Mouse (Mus musculus) layer of hippocampus, postnatal 36 days (tissue): Measurements from ENCODE around the gene Fam166a. TPM values are rescaled to one million over a fixed set of nuclear protein-coding genes. Genes with fewer than 3 reads are reported as not detected.

Source experiments
- total RNA-seq, 2 experiments: library from RNA; stranded (reverse); gene quantifications; 2 replicates each; pipeline ENCODE4 v1.2.3; 2021

The Fam166a gene
- total RNA-seq, 2 experiments from 2014 or later = not detected

Other genes starting within 250 kb of the Fam166a start
- gene Mrpl41, start 243.6 kb upstream of the Fam166a start, total RNA-seq = 10 to 100 TPM; 78.2 to 92.1 TPM
- 10 to 100 TPM; 23.3 to 33.3 TPM for gene Pnpla7, start 242.7 kb upstream of the Fam166a start, total RNA-seq
- 100 to 1,000 TPM; 948 to 958 TPM for gene Nsmf, start 164.4 kb upstream of the Fam166a start, total RNA-seq
- not detected for gene Entpd8, start 138.4 kb upstream of the Fam166a start, total RNA-seq
- not detected for gene Noxa1, start 123.6 kb upstream of the Fam166a start, total RNA-seq
- 10 to 100 TPM; 21.3 to 21.5 TPM for gene Nrarp, start 38.0 kb upstream of the Fam166a start, total RNA-seq
- 1 to 10 TPM; 1.3 to 1.8 TPM for gene Tor4a, start 21.9 kb upstream of the Fam166a start, total RNA-seq
- 10 to 100 TPM; 55.1 to 58.1 TPM for gene Nelfb, start 7.3 kb upstream of the Fam166a start, total RNA-seq
- not detected for gene Stpg3, start 4.1 kb upstream of the Fam166a start, total RNA-seq
- 100 to 1,000 TPM; 309 to 323 TPM for gene Tubb4b, start 6.0 kb downstream of the Fam166a start, total RNA-seq
- not detected for gene Slc34a3, start 15.6 kb downstream of the Fam166a start, total RNA-seq
- gene Rnf224, start 18.0 kb downstream of the Fam166a start, total RNA-seq = not detected
- 100 to 1,000 TPM; 223 to 232 TPM for gene Rnf208, start 23.5 kb downstream of the Fam166a start, total RNA-seq
- not detected for gene Cysrt1, start 23.7 kb downstream of the Fam166a start, total RNA-seq
- gene AL732309.1, start 28.1 kb downstream of the Fam166a start, total RNA-seq = 1 to 10 TPM; 2.2 to 4.4 TPM
- 10 to 100 TPM; 35.5 to 40.4 TPM for gene Tmem203, start 36.7 kb downstream of the Fam166a start, total RNA-seq
- 10 to 100 TPM; 19.4 to 23.1 TPM for gene Tprn, start 43.9 kb downstream of the Fam166a start, total RNA-seq
- 10 to 100 TPM; 65.0 to 69.4 TPM for gene Ssna1, start 53.7 kb downstream of the Fam166a start, total RNA-seq
- 10 to 100 TPM; 83.0 to 83.3 TPM for gene Anapc2, start 53.7 kb downstream of the Fam166a start, total RNA-seq
- gene Tmem210, start 69.4 kb downstream of the Fam166a start, total RNA-seq = not detected
- not detected for gene Lrrc26, start 71.2 kb downstream of the Fam166a start, total RNA-seq
- gene Grin1, start 100.4 kb downstream of the Fam166a start, total RNA-seq = 100 to 1,000 TPM; 420 to 431 TPM
- 10 to 100 TPM; 50.6 to 52.3 TPM for gene Man1b1, start 113.6 kb downstream of the Fam166a start, total RNA-seq
- gene Dpp7, start 137.6 kb downstream of the Fam166a start, total RNA-seq = 10 to 100 TPM; 26.1 to 38.4 TPM
- 10 to 100 TPM; 10.8 to 13.8 TPM for gene Uap1l1, start 146.9 kb downstream of the Fam166a start, total RNA-seq
- gene Sapcd2, start 153.6 kb downstream of the Fam166a start, total RNA-seq = 1 to 10 TPM; 3.7 to 4.6 TPM
- 10 to 100 TPM; 14.9 to 16.1 TPM for gene Entpd2, start 177.1 kb downstream of the Fam166a start, total RNA-seq
- gene Npdc1, start 180.6 kb downstream of the Fam166a start, total RNA-seq = 100 to 1,000 TPM; 422 to 431 TPM
- under 1 TPM; 0.87 to 0.94 TPM for gene Fut7, start 204.5 kb downstream of the Fam166a start, total RNA-seq
- 100 to 1,000 TPM; 147 to 167 TPM for gene Abca2, start 210.0 kb downstream of the Fam166a start, total RNA-seq
- under 1 TPM in 1 of 2 experiments, not detected in 1; 0.66 TPM for gene Clic3, start 238.1 kb downstream of the Fam166a start, total RNA-seq
- gene Paxx, start 242.3 kb downstream of the Fam166a start, total RNA-seq = 10 to 100 TPM; 46.2 to 62.8 TPM